Mouse (Mus musculus): ENCODE results near the gene Tmed9. TPM values are rescaled to one million over a fixed set of nuclear protein-coding genes. Genes with fewer than 3 reads are reported as not detected.

Gene Tmed9
- 117 and 129 TPM in 2 replicates for polyA plus RNA-seq (2015; fragmentation: Nextera tagmentation; extraction: Ambion mirVana)

GRCm38 (mm10) chr13:55573432-55573831, at the start of gene Tmed9:
Gene Tmed9 (plus strand): TSS chr13:55573732.
- no peak for DNase-seq (ENCODE audit: low spot score)

GRCm38 (mm10) chr13:55523951-55524600, 49.5 kb upstream of the Tmed9 start:
- no peak for DNase-seq (ENCODE audit: low spot score)

- DNase-seq (ENCODE audit: low spot score): no peak
Measured at GRCm38 (mm10) chr13:55525733-55526553, 47.6 kb upstream of the Tmed9 start.

- DNase-seq (ENCODE audit: low spot score): no peak
Measured at GRCm38 (mm10) chr13:55527212-55527611, 46.3 kb upstream of the Tmed9 start.

GRCm38 (mm10) chr13:55527834-55528772, 45.4 kb upstream of the Tmed9 start:
- DNase-seq (ENCODE audit: low spot score): no peak

GRCm38 (mm10) chr13:55529198-55529915, 44.2 kb upstream of the Tmed9 start, which contains the start of gene Dok3:
Gene Dok3 (minus strand): TSS chr13:55529296.
- DNase-seq (ENCODE audit: low spot score): no peak

- DNase-seq (ENCODE audit: low spot score): no peak
Measured at GRCm38 (mm10) chr13:55535191-55535590, 38.3 kb upstream of the Tmed9 start.

GRCm38 (mm10) chr13:55535796-55536193, 37.7 kb upstream of the Tmed9 start:
- no peak for DNase-seq (ENCODE audit: low spot score)

GRCm38 (mm10) chr13:55536194-55537175, 37.0 kb upstream of the Tmed9 start, which contains the start of gene Ddx41:
Gene Ddx41 (minus strand): TSS chr13:55536658.
- peak; percentile 99 for DNase-seq (ENCODE audit: low spot score)

GRCm38 (mm10) chr13:55540933-55541332, 32.6 kb upstream of the Tmed9 start:
- no peak for DNase-seq (ENCODE audit: low spot score)

- DNase-seq (ENCODE audit: low spot score): no peak
Measured at GRCm38 (mm10) chr13:55542891-55543290, 30.6 kb upstream of the Tmed9 start.

- no peak for DNase-seq (ENCODE audit: low spot score)
Measured at GRCm38 (mm10) chr13:55543447-55543846, 30.1 kb upstream of the Tmed9 start.

- DNase-seq (ENCODE audit: low spot score): no peak
Measured at GRCm38 (mm10) chr13:55544792-55545191, 28.7 kb upstream of the Tmed9 start.

- DNase-seq (ENCODE audit: low spot score): no peak
Measured at GRCm38 (mm10) chr13:55547916-55548315, 25.6 kb upstream of the Tmed9 start.

GRCm38 (mm10) chr13:55548426-55548825, 25.1 kb upstream of the Tmed9 start:
- no peak for DNase-seq (ENCODE audit: low spot score)

GRCm38 (mm10) chr13:55549061-55549460, 24.5 kb upstream of the Tmed9 start:
- no peak for DNase-seq (ENCODE audit: low spot score)

GRCm38 (mm10) chr13:55555921-55556320, 17.6 kb upstream of the Tmed9 start:
- DNase-seq (ENCODE audit: low spot score): no peak

GRCm38 (mm10) chr13:55557499-55557898, 16.0 kb upstream of the Tmed9 start:
- no peak for DNase-seq (ENCODE audit: low spot score)

- no peak for DNase-seq (ENCODE audit: low spot score)
Measured at GRCm38 (mm10) chr13:55563266-55563879, 10.2 kb upstream of the Tmed9 start.

Measured in thymus, postnatal 0 days (tissue).